Mouse (Mus musculus) left cerebral cortex, postnatal 14 days (tissue): ENCODE results near the gene B020031M17Rik. TPM values are rescaled to one million over a fixed set of nuclear protein-coding genes. Genes with fewer than 3 reads are reported as not detected.
"Not testable (repeated sequence)": the region's sequence is repeated elsewhere in the genome, so short reads cannot be mapped to it uniquely, and the experiment has no call there.

ENCODE experiments used
- DNase-seq, 2 experiments: peaks; one replicate each; pipeline ENCODE4 v3.0.0; 2021 to 2022; ENCODE audit warnings: low spot score in 2 of 2, mixed read lengths in 1 of 2
- intact Hi-C: fragments of 180-260 bp; cut with DNase I; formaldehyde crosslinking; loops from one replicate; pipeline ENCODE4 v1.15.1; 2025
- long read RNA-seq, 2 experiments: library from polyadenylated mRNA; stranded (forward); transcript quantifications; one replicate each; pipeline ENCODE4 v2.0.0; 2021
- total RNA-seq, 2 experiments: library from RNA; stranded (reverse); gene quantifications; 2 replicates each; pipeline ENCODE4 v1.2.3; 2021

Gene B020031M17Rik
- total RNA-seq: not detected
- long read RNA-seq, experiment 1: 0 reads
- long read RNA-seq, experiment 2: 0 reads

DNA sequence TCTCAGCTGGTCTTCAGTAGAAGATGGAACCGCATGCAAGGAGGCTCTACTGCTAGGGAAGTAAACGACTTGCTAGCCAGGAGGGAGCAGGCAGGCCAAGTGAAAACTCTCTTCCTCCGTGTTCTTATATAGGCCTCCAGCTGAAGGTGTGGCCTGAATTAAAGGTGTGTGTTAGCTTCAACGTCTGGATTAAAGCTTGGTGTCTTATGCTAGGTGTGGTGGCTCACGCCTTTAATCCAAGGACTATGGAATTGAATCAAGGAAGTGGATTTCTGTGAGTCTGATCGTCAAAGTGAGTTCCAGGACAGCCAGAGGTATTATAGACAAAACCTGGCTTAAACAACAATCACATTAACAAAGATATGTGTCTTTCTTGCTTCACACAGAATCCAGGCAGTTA is at the start of gene B020031M17Rik:
B020031M17Rik (minus strand) TSS at position 101 of the 400 bp plus-strand sequence.
- DNase-seq, intact Hi-C loops: not testable (repeated sequence)

DNA sequence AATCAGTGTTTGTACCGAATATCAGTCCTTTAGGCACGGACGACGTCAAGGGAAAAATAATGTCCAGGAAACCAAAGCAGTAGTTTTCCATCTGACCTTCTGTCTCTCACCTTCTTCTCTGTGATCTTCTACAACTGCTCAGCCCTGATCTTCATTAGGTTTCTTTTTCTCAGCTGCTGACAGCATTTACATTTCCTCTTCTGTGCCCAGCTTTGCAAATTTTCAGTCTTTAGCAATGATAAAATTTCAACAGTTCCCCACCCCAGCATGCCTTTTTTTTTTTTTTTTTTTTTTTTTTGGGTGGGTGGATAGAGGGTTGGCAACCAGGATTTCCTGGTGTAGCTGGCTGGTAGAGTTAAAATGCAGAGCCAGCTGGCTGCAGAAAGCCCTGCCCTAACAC is 48.6 kb upstream of the B020031M17Rik start:
- intact Hi-C loops, DNase-seq: not testable (repeated sequence)

DNA sequence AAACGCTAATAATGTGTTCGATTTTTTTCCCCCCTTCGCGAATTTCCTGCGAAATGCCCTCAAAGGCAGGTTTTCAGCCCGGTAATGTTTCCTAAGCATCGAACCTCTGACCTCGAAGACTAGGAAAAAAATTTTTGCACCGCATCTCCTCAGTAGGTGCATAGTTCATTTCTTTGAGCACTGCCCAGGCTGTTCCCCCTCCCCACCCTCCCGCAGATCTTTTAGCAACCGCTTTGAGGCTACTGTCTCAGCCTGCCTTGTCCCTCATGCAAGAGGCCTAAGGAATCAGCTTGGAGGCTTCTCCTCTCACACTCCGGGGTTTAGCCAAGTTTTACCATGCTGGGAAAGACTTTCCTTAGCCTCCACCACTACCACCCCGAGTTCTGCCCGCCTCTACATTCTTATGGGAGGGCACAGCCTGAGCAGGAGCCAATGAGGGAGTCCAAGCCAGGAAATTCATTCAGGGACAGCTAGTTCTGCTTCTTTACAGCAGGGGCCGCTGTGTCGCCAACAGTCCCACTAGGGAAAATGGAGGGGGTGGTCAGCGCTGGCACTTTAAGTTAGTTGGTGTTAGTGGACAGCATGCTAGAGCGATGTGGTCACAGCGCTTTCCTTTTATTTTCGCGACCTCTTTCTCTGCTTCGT is 48.0 kb upstream of the B020031M17Rik start:
- intact Hi-C loops, DNase-seq: not testable (repeated sequence)

DNA sequence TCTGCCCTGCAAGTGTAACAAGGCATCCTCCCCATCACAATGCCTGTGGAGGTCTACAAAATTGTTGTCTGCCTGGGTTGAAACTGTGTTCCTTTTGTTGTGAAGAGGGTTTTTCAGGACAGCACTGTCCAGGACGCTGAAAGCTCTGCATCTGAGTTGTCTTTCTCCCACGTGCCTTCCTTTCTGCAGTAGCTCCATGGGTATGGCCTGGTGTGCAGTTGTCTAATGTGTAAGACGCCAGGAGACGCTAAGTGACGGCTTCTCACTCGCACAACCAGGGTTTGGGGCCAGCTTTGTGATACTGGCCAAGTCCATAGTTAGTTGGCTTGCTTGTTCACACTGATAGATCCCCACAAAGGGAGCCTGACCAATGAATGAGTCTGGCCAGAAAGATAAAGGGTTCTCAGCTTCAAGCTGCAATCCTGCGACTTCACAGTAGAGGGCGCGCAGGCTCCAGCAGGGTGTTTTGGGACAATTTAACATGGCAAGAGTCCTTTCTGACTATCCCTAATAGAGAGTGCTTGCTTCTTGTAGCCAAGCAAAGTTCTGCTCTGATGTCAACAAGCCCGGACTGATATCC is 41.4 kb upstream of the B020031M17Rik start:
- DNase-seq, intact Hi-C loops: not testable (repeated sequence)

DNA sequence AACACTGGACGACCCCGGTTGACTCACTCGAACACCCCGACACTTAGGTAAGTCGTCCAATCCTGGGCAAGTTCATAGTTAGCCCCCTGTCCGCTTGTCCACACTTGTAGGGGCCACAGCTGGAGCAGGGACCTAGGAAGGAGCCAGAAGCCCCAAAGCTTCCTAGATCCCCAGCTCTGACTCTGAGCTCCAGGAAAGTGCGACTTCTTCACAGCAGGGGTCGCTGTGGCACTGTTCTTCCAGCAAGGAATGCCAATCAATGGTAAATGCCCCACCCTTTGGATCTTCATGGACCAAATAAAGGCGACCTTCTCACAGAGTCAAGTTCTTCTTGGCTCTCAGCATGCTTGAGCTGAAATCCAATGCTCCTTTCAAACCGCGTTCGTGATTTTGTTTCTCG is 40.7 kb upstream of the B020031M17Rik start:
- intact Hi-C loops, DNase-seq: not testable (repeated sequence)

DNA sequence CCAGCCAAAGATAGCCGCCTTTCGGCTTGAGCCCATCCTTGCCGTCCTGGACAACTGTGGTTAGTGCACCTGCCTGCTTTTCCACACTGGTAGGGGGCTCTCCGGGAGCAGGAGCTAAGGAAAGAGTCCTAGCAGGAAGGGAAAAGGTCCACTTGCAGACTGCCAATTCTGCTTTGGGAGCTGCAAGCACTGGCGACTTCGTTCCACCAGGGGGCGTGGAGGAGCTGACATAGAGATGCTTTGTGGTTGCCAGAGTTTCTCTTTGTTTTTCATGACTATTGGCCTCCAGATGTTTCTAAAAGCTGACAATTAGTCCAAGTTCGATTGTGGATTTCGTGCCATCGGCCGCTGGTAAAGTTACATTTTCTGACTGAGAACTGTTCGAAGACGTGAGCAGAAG is 18.6 kb upstream of the B020031M17Rik start:
- DNase-seq, intact Hi-C loops: not testable (repeated sequence)

DNA sequence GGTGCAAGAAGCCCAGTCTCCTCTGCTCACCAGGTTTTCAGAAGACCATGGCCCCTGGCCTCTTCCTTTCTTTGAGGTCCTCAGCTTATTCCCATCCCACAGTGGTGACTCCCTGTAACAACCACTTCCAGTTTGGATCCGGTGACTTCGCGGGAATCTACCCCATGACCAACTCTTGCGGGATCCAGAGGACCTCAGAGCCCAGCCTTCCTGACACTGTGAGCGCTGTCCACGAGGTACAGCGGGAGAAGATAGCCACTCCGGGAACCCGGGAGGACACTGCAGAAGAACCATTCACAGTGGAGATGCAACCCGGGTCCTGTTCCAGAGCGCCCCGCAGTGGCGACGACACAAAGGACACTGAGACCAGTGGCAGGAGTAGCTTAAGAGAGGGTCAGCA is 17.6 kb upstream of the B020031M17Rik start:
- intact Hi-C loops, DNase-seq: not testable (repeated sequence)

DNA sequence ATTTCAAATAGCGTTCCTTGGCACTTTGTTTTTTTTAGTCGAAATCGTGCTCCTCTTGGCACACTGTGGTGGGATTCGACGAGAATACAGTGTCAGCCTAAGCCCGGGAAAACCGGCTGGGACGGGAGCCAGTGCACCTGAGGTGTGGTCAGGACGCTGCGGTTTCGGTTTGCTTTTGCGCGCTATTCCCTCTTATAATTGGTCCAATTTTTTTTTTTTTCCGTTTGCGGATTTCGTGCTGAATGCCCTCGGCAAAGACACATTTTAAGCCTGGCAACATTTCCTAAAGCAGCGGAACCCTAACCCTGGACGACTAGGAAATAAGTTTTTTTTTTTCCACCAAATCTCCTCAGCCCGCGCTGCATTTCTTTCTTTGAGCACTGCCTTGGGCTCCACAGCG is 15.4 kb upstream of the B020031M17Rik start:
- DNase-seq: peak in 1 of 2 experiments; percentile 1
- intact Hi-C loops: not testable (repeated sequence)

DNA sequence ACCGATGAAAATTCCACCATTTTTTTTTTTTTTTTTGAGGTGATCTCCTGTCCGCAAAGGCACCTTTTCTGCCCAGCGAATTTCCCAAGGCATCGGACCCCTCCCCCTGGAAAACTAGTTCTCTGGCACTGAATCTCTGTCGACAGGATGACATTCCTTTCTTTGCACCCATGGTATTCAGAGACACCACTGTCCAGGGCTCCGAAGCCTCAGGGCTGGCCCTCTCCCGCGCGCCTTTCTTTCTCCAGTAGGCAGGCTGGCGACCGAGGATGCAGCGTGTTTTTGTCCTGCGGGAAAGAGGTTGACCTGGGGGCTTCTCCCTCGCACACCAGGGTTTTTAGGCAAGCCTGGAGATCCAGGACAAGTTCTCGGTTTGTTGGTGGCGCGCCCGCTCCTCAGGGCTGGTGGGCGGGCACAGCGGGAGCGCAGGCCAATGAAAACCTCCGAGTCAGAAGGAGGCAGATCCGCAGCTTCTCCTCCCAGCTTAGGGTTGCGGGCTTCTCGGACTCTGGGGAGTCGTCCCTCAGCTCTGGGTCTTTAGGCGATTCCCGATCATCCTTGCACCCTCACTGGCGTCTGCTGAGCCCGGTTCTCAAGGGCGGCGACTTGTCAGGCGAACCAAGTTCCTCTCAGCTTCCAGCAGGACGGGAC is 14.8 kb upstream of the B020031M17Rik start:
- DNase-seq, intact Hi-C loops: not testable (repeated sequence)

DNA sequence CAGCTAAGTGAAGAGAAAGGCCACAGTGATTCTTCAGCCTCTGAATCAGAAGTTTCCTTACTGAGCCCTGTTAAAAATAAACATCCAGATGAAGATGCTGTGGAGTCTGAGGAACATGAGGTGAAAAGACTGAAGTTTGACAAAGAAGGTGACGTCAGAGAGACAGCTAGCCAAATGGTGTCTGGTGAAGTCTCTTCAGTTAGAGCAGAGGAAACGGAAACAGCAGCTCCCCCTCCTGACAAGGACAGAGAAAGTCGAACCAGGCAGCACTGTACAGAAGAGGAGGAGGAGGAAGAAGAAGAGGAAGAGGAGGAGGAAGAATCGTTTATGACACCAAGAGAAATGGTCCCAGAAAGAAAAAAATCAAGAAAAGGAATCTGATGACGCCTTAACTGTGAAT is 12.2 kb upstream of the B020031M17Rik start:
- intact Hi-C loops, DNase-seq: not testable (repeated sequence)

DNA sequence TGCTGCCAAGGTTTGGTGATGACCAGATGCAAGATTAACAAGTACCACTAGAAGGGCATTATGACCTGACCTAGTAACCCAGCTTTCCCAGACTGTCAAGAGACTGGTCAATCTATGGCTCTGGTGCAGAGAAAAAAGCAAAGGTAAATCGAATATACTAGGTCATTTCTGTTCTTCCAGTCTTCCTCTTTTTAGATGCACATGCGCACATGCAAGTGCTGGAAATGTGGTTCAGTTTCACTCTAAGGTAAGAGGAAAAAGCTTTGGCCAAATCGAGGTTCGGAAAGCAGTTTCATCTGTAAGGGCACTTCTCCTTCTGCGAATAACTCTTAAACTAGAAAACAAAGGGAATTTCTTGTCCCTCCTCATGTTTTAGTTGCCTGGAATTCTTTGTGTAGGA is 5.0 kb upstream of the B020031M17Rik start:
- DNase-seq, intact Hi-C loops: not testable (repeated sequence)

DNA sequence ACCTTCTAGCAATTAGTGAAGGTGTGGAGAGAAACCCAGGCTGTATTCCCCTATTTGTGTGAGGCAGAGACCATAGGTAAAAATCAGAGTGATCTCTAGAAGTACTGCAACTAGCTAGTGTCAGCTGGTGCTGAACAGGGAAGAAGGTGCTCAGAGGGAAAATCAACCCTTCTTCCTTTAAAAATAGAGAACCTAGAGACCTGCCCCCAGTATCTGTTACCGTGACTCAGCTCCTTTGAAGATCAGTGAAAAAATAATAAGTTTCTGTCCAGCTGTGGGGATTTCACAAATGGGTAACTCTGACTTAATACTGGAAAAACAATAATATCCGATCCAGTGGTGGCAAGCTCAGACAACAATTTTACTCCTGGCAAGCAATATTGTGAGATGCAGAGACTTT is 4.5 kb upstream of the B020031M17Rik start:
- DNase-seq, intact Hi-C loops: not testable (repeated sequence)

DNA sequence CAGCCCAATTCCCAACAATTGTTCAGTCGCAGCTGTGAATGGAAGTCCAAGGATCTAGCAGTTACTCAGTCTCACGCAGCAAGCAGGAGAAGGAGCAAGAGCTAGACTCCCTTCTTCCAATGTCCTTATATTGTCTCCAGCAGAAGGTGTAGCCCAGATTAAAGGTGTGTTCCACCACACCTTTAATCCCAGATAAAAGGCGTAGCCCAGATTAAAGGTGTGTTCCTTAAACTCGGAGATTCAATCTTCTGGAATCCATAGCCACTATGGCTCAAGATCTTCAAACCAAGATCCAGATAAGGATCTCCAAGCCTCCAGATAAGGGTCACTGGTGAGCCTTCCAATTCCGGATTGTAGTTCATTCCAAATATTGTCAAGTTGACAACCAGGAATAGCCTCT is 21.4 kb downstream of the B020031M17Rik start, which contains the start of gene Gm21761:
Gm21761 (minus strand) TSS at position 101 of the 400 bp plus-strand sequence.
- intact Hi-C loops: not testable (repeated sequence)

DNA sequence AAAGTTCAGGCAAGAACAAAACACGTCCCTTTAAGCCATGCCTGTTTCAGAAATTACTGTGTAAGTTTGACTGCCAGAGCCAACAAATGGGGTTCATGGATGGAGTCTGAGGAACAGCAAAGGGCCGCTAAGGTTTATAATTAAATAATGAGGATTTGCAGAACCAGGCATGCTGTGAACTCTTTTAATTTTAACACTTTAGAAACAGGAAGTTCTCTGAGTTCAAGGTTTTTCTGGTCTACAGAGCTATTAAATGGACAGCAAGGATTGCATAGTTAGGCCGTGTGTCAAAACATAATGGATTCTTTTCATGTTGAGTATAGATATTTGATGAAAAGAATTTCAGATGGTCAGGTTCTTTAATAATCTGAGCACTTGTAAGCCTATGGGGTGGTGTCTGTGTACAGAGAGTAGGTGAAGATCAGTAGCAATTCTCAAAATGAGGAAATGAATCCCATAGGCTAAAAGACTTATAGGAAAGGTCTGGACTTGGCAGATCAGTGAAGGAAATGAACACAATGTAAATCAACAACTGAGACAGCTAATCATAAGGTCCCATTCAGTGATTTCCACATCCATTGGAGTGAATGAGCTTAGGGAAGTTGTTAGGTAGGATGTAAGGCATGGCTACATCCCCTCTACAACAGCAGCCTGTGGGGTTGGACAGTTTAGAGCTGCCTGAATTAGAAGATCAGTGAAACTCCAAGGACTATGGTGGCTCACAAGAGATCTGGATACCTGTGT is 25.8 kb downstream of the B020031M17Rik start:
- intact Hi-C loops: not testable (repeated sequence)

More for the DNA sequence above, 21.4 kb downstream of the B020031M17Rik start, which contains the start of gene Gm21761:
- DNase-seq: not testable (repeated sequence)

DNA sequence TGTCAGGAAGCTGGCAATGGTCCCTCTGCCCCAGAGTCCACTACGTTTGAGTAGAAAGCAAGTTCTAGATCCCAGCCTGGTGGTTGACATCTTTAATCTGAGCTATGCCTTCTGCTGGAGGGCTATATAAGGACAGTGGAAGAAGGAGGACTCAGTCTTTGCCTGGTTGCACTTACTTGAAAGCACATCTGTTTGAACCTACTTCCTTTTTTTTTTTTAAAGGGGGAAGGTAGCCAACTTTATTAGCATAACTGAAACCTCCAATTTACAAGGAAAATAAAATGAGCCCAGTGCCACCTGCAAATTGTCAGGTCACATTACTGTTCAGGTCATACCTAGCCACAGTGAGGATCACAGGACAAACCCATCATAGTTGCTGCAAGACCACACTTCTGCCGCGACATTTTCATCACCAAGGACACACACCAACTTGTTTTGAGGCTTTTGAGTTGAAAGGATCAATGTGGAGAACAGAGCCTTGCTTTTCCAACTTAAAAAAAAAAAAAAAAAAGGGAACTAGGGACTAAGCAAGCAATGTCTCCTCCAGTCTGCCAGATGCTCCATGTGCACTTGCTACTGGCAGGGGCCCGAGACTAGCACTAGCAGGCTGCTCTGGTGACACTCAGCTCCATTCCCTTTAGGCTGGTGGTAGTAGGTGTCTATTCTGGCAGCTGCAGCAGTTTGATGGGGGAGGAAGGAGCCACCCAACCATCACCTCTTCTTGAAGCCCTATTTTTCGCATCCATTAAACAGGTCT is 33.5 kb downstream of the B020031M17Rik start:
- intact Hi-C loops, DNase-seq: not testable (repeated sequence)

More for the DNA sequence above, 25.8 kb downstream of the B020031M17Rik start:
- DNase-seq: not testable (repeated sequence)

DNA sequence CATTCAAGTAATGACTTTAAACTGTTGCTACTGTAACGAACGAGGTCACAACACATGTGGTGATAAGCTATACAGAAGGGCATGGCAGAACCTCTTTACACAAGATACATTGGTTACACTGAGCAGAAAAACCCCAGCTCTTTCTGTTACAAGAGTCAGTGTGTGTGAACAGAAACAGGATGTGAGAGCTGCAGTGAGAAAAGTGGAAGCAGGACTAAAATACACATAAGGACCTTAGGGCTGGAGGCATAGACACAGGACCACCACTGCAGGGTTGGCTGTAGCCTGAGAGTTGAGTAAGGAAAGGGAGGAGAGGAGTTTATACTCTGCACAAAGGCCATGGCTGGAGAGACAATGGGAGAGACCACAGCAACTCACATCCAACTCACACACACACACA is 34.2 kb downstream of the B020031M17Rik start:
- intact Hi-C loops, DNase-seq: not testable (repeated sequence)
